Mouse (Mus musculus) stomach, postnatal 0 days (tissue): ENCODE data around the gene Zkscan14. TPM values are rescaled to one million over a fixed set of nuclear protein-coding genes. Genes with fewer than 3 reads are reported as not detected.
"Not testable (repeated sequence)": the region's sequence is repeated elsewhere in the genome, so short reads cannot be mapped to it uniquely, and the experiment has no call there.

Experiments used
- ATAC-seq: fragments of 200-750 bp; cut with Nextera tagmentation; 2 replicates; pipeline ENCODE4 v1.8.0; 2017; ENCODE audit not compliant: low FRiP score, low TSS enrichment
- DNase-seq: peaks from one replicate; pipeline ENCODE4 v3.0.0-alpha.2; 2016; ENCODE audit warnings: low spot score
- H3K27ac ChIP-seq: fragments of 300-500 bp; sonication (generic); replicated peaks from 2 replicates; pipeline ENCODE4 v1.5.1; 2014; ENCODE audit warnings: mild to moderate bottlenecking, control low read depth
- H3K27me3 ChIP-seq: fragments of 300-500 bp; sonication (generic); 2 replicates; pipeline ENCODE4 v1.6.1; 2014; ENCODE audit warnings: low read length; ENCODE audit not compliant: control insufficient read depth, insufficient read depth
- H3K36me3 ChIP-seq: fragments of 300-500 bp; sonication (generic); 2 replicates; pipeline ENCODE4 v1.6.1; 2014; ENCODE audit warnings: low read length, mixed read lengths; ENCODE audit not compliant: control insufficient read depth, insufficient read depth
- H3K4me1 ChIP-seq: fragments of 300-500 bp; sonication (generic); replicated peaks from 2 replicates; pipeline ENCODE4 v1.6.1; 2014; ENCODE audit warnings: antibody characterized with exemption; ENCODE audit not compliant: control insufficient read depth, insufficient read depth
- H3K4me2 ChIP-seq: fragments of 300-500 bp; sonication (generic); replicated peaks from 2 replicates; pipeline ENCODE4 v1.6.1; 2014; ENCODE audit warnings: low read depth, mild to moderate bottlenecking, control low read depth, moderate library complexity
- H3K4me3 ChIP-seq: fragments of 300-500 bp; sonication (generic); 2 replicates; pipeline ENCODE4 v1.5.1; 2014; ENCODE audit warnings: low read depth, low read length, control low read depth
- H3K9ac ChIP-seq: fragments of 300-500 bp; sonication (generic); 2 replicates; pipeline ENCODE4 v1.6.1; 2014; ENCODE audit warnings: mild to moderate bottlenecking, low read length, control low read depth, mixed read lengths
- H3K9me3 ChIP-seq: fragments of 300-500 bp; sonication (generic); 2 replicates; pipeline ENCODE4 v1.6.1; 2016; ENCODE audit warnings: low read length; ENCODE audit not compliant: control insufficient read depth
- CTCF ChIP-seq: IDR thresholded peaks from 2 replicates; pipeline ENCODE4 v1.5.1; 2016; ENCODE audit warnings: antibody characterized with exemption, low read depth, mild to moderate bottlenecking, moderate library complexity
- EP300 ChIP-seq: optimal IDR thresholded peaks from 2 replicates; pipeline ENCODE3; 2016; ENCODE audit warnings: antibody characterized with exemption
- WGBS: fragments of 180-500 bp; shearing (Covaris S2); extraction: QIAGEN DNeasy Blood & Tissue Kit; methylation state at CpG from one replicate; pipeline ENCODE4 v1.1.7; 2014; 5-methylcytosine and 5-hydroxymethylcytosine counted together
- polyA plus RNA-seq: library from polyadenylated mRNA; unstranded; fragments of >200 nt; fragmentation: Nextera tagmentation; extraction: Ambion mirVana; gene quantifications from 2 replicates; pipeline ENCODE4 v1.2.1, GENCODE M21; 2015

Gene Zkscan14
- 9.1 and 9.8 TPM in 2 replicates for polyA plus RNA-seq

GRCm38 (mm10) chr5:145201321-145201991 lies at the start of gene Zkscan14:
Gene Zkscan14 (minus strand): TSS chr5:145201868.
- Histone ChIP-seq H3K27me3 (no peaks in the 10 kb centered on the region), H3K27ac (peak within 1 kb of the TSS; percentile 91), H3K4me3 (peak within 1 kb of the TSS; percentile 79), H3K4me2 (peak within 1 kb of the TSS; percentile 92), H3K9ac (peak within 1 kb of the TSS; percentile 90), H3K36me3 (no peaks in the 10 kb centered on the region), H3K9me3 (no peaks in the 10 kb centered on the region), H3K4me1 (peaks cover 4% of the 10 kb centered on the region; the same call in 1 of the 2 replicates)
- TF ChIP-seq EP300 (no peak), CTCF (peak; percentile 17)
- DNase-seq (peak; percentile 86), ATAC-seq (peak; percentile 20; the same call in 1 of the 2 replicates)
- 1% methylated on average over 37 of the region's 37 CpGs for WGBS

GRCm38 (mm10) chr5:145249520-145249919 lies 47.9 kb upstream of the Zkscan14 start:
- Histone ChIP-seq H3K36me3 (peaks cover 10% of the 10 kb centered on the region; the same call in 1 of the 2 replicates), H3K9me3 (no peaks in the 10 kb centered on the region), H3K9ac (no peak overlapping the region), H3K4me1 (no peaks in the 10 kb centered on the region), H3K27me3 (no peaks in the 10 kb centered on the region), H3K4me3 (no peak overlapping the region), H3K4me2 (no peak overlapping the region), H3K27ac (no peak overlapping the region)
- no peak for DNase-seq
- no peak for ATAC-seq
- TF ChIP-seq EP300 = no peak
- 93% methylated on average over 3 of the region's 3 CpGs for WGBS

GRCm38 (mm10) chr5:145234636-145235035 lies 33.0 kb upstream of the Zkscan14 start:
- H3K9ac ChIP-seq = no peak overlapping the region
- H3K27ac ChIP-seq = no peak overlapping the region
- H3K4me2 ChIP-seq = no peak overlapping the region
- peaks cover 12% of the 10 kb centered on the region for H3K36me3 ChIP-seq
- ATAC-seq (no peak), DNase-seq (peak; percentile 53)
- no peaks in the 10 kb centered on the region for H3K9me3 ChIP-seq
- H3K4me1 ChIP-seq = peaks cover 2% of the 10 kb centered on the region; the same call in 1 of the 2 replicates
- no peak overlapping the region for H3K4me3 ChIP-seq
- peak; percentile 75 for TF ChIP-seq CTCF
- no peak for TF ChIP-seq EP300
- no peaks in the 10 kb centered on the region for H3K27me3 ChIP-seq

- Histone ChIP-seq H3K27ac (peak overlapping the region; percentile 93), H3K9me3 (no peaks in the 10 kb centered on the region), H3K36me3 (peaks cover 8% of the 10 kb centered on the region), H3K27me3 (no peaks in the 10 kb centered on the region), H3K9ac (peak overlapping the region; percentile 94), H3K4me3 (peak overlapping the region; percentile 99), H3K4me2 (peak overlapping the region; percentile 69), H3K4me1 (peaks cover 2% of the 10 kb centered on the region; the same call in 1 of the 2 replicates)
- WGBS = 0% methylated on average over 42 of the region's 49 CpGs
- no peak for DNase-seq
- peak; percentile 68 for ATAC-seq
- no peak for TF ChIP-seq EP300
Observed at GRCm38 (mm10) chr5:145231893-145232411, 30.3 kb upstream of the Zkscan14 start.

GRCm38 (mm10) chr5:145231367-145231871 lies 29.8 kb upstream of the Zkscan14 start, which contains the start of gene Zfp655:
Gene Zfp655 (plus strand): TSS chr5:145231715.
- peak; percentile 98 for DNase-seq
- peak within 1 kb of the TSS; percentile 93 for H3K27ac ChIP-seq
- under 1% methylated on average over 40 of the region's 42 CpGs for WGBS
- H3K9ac ChIP-seq = peak within 1 kb of the TSS; percentile 94
- no peaks in the 10 kb centered on the region for H3K27me3 ChIP-seq
- peaks cover 8% of the 10 kb centered on the region for H3K36me3 ChIP-seq
- peaks cover 2% of the 10 kb centered on the region; the same call in 1 of the 2 replicates for H3K4me1 ChIP-seq
- peak; percentile 99 for ATAC-seq
- H3K4me2 ChIP-seq = peak within 1 kb of the TSS; percentile 69
- peak; percentile 6 for TF ChIP-seq EP300
- TF ChIP-seq CTCF = peak; percentile 1; the same call in 1 of the 2 replicates
- peak within 1 kb of the TSS; percentile 99 for H3K4me3 ChIP-seq
- H3K9me3 ChIP-seq = no peaks in the 10 kb centered on the region

- Histone ChIP-seq H3K27ac (peak overlapping the region; percentile 93; the same call in 1 of the 2 replicates), H3K4me2 (peak overlapping the region; percentile 69), H3K9ac (no peak overlapping the region; the same call in 1 of the 2 replicates), H3K9me3 (no peaks in the 10 kb centered on the region), H3K27me3 (no peaks in the 10 kb centered on the region), H3K4me1 (peaks cover 2% of the 10 kb centered on the region; the same call in 1 of the 2 replicates), H3K4me3 (no peak overlapping the region), H3K36me3 (peaks cover 8% of the 10 kb centered on the region)
- 79% methylated on average over 4 of the region's 4 CpGs for WGBS
- ATAC-seq (no peak), DNase-seq (peak; percentile 8)
- TF ChIP-seq CTCF (no peak), EP300 (no peak)
Observed at GRCm38 (mm10) chr5:145230641-145231040, 29.0 kb upstream of the Zkscan14 start.

GRCm38 (mm10) chr5:145229283-145229682 lies 27.6 kb upstream of the Zkscan14 start:
- H3K27me3 ChIP-seq, H3K9ac ChIP-seq, H3K4me1 ChIP-seq, H3K4me2 ChIP-seq, H3K27ac ChIP-seq, ATAC-seq, H3K9me3 ChIP-seq, H3K36me3 ChIP-seq, H3K4me3 ChIP-seq: not testable (repeated sequence)
- peak; percentile 6 for DNase-seq
- 85% methylated on average over 6 of the region's 6 CpGs for WGBS
